Mouse (Mus musculus) midbrain, embryonic 13.5 days (tissue): ENCODE measurements at regions not wholly inside any gene's neighbourhood (a gene's known extent, or its start where the extent isn't known, plus 50 kb on each side); places are given as distances from the start of the nearest gene placed in this dataset.
"Not testable (repeated sequence)": the region's sequence is repeated elsewhere in the genome, so short reads cannot be mapped to it uniquely, and the experiment has no call there.

Experiments
- ATAC-seq: fragments of 200-750 bp; cut with Nextera tagmentation; 2 replicates; pipeline ENCODE4 v1.8.0; 2017; ENCODE audit warnings: mild to moderate bottlenecking, moderate TSS enrichment, moderate library complexity
- H3K27ac ChIP-seq: fragments of 300-500 bp; sonication (generic); 2 replicates; pipeline ENCODE4 v1.5.1; 2015; ENCODE audit warnings: inconsistent platforms, mild to moderate bottlenecking, moderate library complexity
- H3K27me3 ChIP-seq: fragments of 300-500 bp; sonication (generic); 2 replicates; pipeline ENCODE4 v1.6.1; 2015; ENCODE audit warnings: mild to moderate bottlenecking, inconsistent platforms
- H3K36me3 ChIP-seq: fragments of 300-500 bp; sonication (generic); 2 replicates; pipeline ENCODE4 v1.6.1; 2015; ENCODE audit warnings: mild to moderate bottlenecking, inconsistent platforms
- H3K4me1 ChIP-seq: fragments of 300-500 bp; sonication (generic); replicated peaks from 2 replicates; pipeline ENCODE4 v1.6.1; 2015; ENCODE audit warnings: inconsistent platforms
- H3K4me2 ChIP-seq: fragments of 300-500 bp; sonication (generic); replicated peaks from 2 replicates; pipeline ENCODE4 v1.6.1; 2015; ENCODE audit warnings: moderate library complexity, mild to moderate bottlenecking, inconsistent platforms
- H3K4me3 ChIP-seq: fragments of 300-500 bp; sonication (generic); replicated peaks from 2 replicates; pipeline ENCODE4 v1.5.1; 2015; ENCODE audit warnings: mild to moderate bottlenecking, inconsistent platforms
- H3K9ac ChIP-seq: fragments of 300-500 bp; sonication (generic); replicated peaks from 2 replicates; pipeline ENCODE4 v1.6.1; 2015; ENCODE audit warnings: mild to moderate bottlenecking, inconsistent platforms
- H3K9me3 ChIP-seq: fragments of 300-500 bp; sonication (generic); 2 replicates; pipeline ENCODE4 v1.6.1; 2016; ENCODE audit warnings: mild to moderate bottlenecking, inconsistent platforms
- WGBS: fragments of 180-500 bp; shearing (Covaris S2); methylation state at CpG from one replicate; pipeline ENCODE4 v1.1.7; 2015; 5-methylcytosine and 5-hydroxymethylcytosine counted together

DNA sequence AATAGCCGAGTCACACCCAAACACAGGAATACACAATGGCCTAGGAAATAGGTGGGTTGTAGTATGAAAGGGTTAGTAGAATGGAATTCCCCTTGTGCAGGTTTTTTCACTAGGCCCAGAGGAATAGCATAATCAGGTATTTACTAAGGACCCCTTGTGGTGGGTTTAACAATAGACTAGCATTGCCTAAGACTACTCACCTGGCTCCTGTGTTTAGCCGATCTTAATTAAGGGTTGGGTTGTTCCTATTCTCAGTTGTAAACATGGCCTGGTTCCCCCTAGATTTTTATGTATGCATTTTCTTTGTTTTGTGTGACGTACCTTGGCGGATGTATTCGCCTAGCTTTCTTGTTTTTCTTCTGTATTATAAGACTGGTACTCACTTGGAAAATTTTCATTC lies 90.8 kb upstream of the Srd5a2 start:
- H3K9me3 ChIP-seq, result not testable (repeated sequence)

DNA sequence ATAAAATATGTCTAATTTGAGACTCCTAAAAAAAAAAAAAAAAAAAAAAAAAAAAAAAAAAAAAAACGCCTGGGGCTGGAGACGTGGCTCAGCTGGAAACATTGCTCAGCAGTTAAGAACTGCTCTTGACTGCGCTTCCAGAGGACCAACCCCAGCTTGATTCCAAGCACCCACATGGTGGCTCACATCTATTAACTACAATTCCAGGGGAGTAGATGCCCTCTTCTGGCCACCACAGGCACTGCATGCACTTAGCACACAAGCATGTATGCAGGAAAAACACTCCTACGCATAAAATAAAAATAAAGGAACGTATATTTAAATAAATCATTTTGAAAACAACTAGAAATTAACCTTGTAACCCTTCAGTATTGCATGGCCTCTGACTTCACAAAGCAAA lies 87.3 kb upstream of the Srd5a2 start:
- H3K9ac ChIP-seq, result no peak overlapping the region
- H3K4me3 ChIP-seq, result no peak overlapping the region
- no peak for ATAC-seq
- H3K4me2 ChIP-seq, result no peak overlapping the region
- H3K36me3 ChIP-seq, result no peaks in the 10 kb centered on the region
- no peaks in the 10 kb centered on the region for H3K4me1 ChIP-seq
- no peaks in the 10 kb centered on the region for H3K9me3 ChIP-seq
- no peak overlapping the region for H3K27ac ChIP-seq
- WGBS, result 88% methylated on average over 5 of the region's 5 CpGs
- H3K27me3 ChIP-seq, result no peaks in the 10 kb centered on the region

More for the DNA sequence above, 90.8 kb upstream of the Srd5a2 start:
- not testable (repeated sequence) for H3K36me3 ChIP-seq, H3K27me3 ChIP-seq, H3K4me2 ChIP-seq, H3K4me3 ChIP-seq, H3K9ac ChIP-seq, H3K27ac ChIP-seq, H3K4me1 ChIP-seq, ATAC-seq
- WGBS, result 95% methylated on average over 5 of the region's 5 CpGs

DNA sequence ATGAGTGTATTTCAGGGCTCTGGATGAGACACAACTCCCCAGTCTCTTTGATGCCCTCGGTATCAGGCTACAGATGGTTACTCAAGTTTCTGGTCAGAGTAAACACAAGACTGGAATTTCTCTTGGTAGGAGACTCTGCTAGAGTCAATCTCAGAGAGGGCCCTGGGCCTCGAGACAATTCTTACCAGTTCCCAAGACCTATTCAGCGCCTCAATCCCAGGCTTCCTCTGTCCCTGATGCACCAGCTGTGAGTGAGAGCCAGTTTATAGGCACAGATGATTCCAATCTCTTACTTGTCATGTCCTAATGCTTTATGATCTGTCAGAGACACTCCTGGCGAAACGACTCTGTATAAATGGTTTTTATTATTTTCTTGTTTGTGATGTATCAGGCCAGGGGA lies 83.8 kb upstream of the Srd5a2 start:
- WGBS, result 86% methylated on average over 5 of the region's 5 CpGs
- Histone ChIP-seq H3K4me2 (no peak overlapping the region), H3K4me3 (no peak overlapping the region), H3K36me3 (no peaks in the 10 kb centered on the region), H3K27ac (no peak overlapping the region), H3K4me1 (no peaks in the 10 kb centered on the region), H3K9me3 (no peaks in the 10 kb centered on the region), H3K27me3 (no peaks in the 10 kb centered on the region), H3K9ac (no peak overlapping the region)
- ATAC-seq, result no peak

GRCm38 (mm10) chr17:74122944-74123343 lies 75.2 kb upstream of the Srd5a2 start:
- no peak for ATAC-seq
- no peak overlapping the region for H3K9ac ChIP-seq
- no peaks in the 10 kb centered on the region for H3K27me3 ChIP-seq
- H3K36me3 ChIP-seq, result no peaks in the 10 kb centered on the region
- H3K27ac ChIP-seq, result no peak overlapping the region
- no peak overlapping the region for H3K4me3 ChIP-seq
- H3K4me1 ChIP-seq, result 0 out of 2 replicates have a peak, but pooled peaks cover 6% of the 10 kb centered on the region
- no peaks in the 10 kb centered on the region for H3K9me3 ChIP-seq
- WGBS, result 88% methylated on average over 1 of the region's 1 CpGs
- no peak overlapping the region for H3K4me2 ChIP-seq

- no peak overlapping the region for H3K4me2 ChIP-seq
- no peaks in the 10 kb centered on the region for H3K27me3 ChIP-seq
- H3K4me3 ChIP-seq, result no peak overlapping the region
- no peaks in the 10 kb centered on the region for H3K36me3 ChIP-seq
- 34% methylated on average over 2 of the region's 2 CpGs for WGBS
- H3K27ac ChIP-seq, result no peak overlapping the region
- ATAC-seq, result 0 out of 2 replicates have a peak, but pooled peaks have one; percentile 40
- H3K4me1 ChIP-seq, result 0 out of 2 replicates have a peak, but pooled peaks cover 6% of the 10 kb centered on the region
- H3K9me3 ChIP-seq, result no peaks in the 10 kb centered on the region
- H3K9ac ChIP-seq, result no peak overlapping the region
Observed at GRCm38 (mm10) chr17:74120969-74121368, 73.3 kb upstream of the Srd5a2 start.
